Mouse (Mus musculus): ENCODE data around the gene Dnajc28.

DNA sequence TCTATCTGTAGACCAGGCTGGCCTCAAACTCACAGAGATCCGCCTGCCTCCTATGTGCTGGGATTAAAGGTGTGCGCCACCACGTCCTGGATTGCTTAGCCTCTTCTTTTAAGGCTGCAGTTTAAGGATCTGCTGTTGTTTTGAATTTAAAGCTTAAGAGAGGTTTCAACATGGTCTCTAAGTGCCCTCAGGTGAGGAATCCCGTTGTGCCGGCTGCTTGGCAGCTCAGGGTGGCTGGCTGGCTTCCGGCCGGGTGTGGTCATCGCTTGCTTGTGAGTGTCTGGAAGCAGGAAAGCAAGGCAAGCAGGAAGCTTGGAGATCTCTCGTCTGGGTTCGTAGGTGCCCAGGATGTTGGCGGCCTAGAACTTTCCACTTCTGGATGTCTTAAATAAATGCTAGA, 2.2 kb upstream of the Dnajc28 start:
- TF ChIP-seq POLR2A (IDR thresholded peaks at IDR 0.05; ENCODE audit: low read depth, low read length) = no peak
- TF ChIP-seq CTCF (IDR thresholded peaks at IDR 0.05; ENCODE audit: extremely low read depth, insufficient read depth, insufficient read length, insufficient replicate concordance) = no peak

All from spleen, adult 2 months (tissue).